Mouse (Mus musculus): ENCODE measurements around the gene Rai14.

Rai14 gene

GRCm38 (mm10) chr15:10714409-10715138 is at the start of gene Rai14:
Gene Rai14, minus strand, starts transcription at chr15:10714624.
- DNase-seq: peak; percentile 41 to 45

GRCm38 (mm10) chr15:10761441-10761840 is 47.0 kb upstream of the Rai14 start:
- peak; percentile 11 to 18 for DNase-seq

- peak; percentile 9 to 36 for DNase-seq
Measured at GRCm38 (mm10) chr15:10760006-10760405, 45.6 kb upstream of the Rai14 start.

GRCm38 (mm10) chr15:10759440-10759839 is 45.0 kb upstream of the Rai14 start:
- no peak for DNase-seq

- DNase-seq: no peak
Measured at GRCm38 (mm10) chr15:10758808-10759207, 44.4 kb upstream of the Rai14 start.

- DNase-seq: no peak
Measured at GRCm38 (mm10) chr15:10751141-10751540, 36.7 kb upstream of the Rai14 start.

- no peak for DNase-seq
Measured at GRCm38 (mm10) chr15:10750339-10750738, 35.9 kb upstream of the Rai14 start.

GRCm38 (mm10) chr15:10749678-10750077 is 35.3 kb upstream of the Rai14 start:
- DNase-seq: no peak

- no peak for DNase-seq
Measured at GRCm38 (mm10) chr15:10747638-10748037, 33.2 kb upstream of the Rai14 start.

- DNase-seq: no peak
Measured at GRCm38 (mm10) chr15:10747226-10747625, 32.8 kb upstream of the Rai14 start.

GRCm38 (mm10) chr15:10746303-10747051 is 32.1 kb upstream of the Rai14 start:
- DNase-seq: no peak

- no peak for DNase-seq
Measured at GRCm38 (mm10) chr15:10742441-10742840, 28.0 kb upstream of the Rai14 start.

GRCm38 (mm10) chr15:10739279-10739678 is 24.9 kb upstream of the Rai14 start:
- no peak for DNase-seq

GRCm38 (mm10) chr15:10738354-10739142 is 24.1 kb upstream of the Rai14 start:
- DNase-seq: no peak

- DNase-seq: no peak
Measured at GRCm38 (mm10) chr15:10735948-10736347, 21.5 kb upstream of the Rai14 start.

GRCm38 (mm10) chr15:10735216-10735615 is 20.8 kb upstream of the Rai14 start:
- DNase-seq: no peak

GRCm38 (mm10) chr15:10731398-10731797 is 17.0 kb upstream of the Rai14 start:
- no peak for DNase-seq

- DNase-seq: no peak
Measured at GRCm38 (mm10) chr15:10726272-10726671, 11.8 kb upstream of the Rai14 start.

- DNase-seq: no peak
Measured at GRCm38 (mm10) chr15:10724857-10725256, 10.4 kb upstream of the Rai14 start.

- no peak for DNase-seq
Measured at GRCm38 (mm10) chr15:10723507-10723906, 9.1 kb upstream of the Rai14 start.

- DNase-seq: no peak
Measured at GRCm38 (mm10) chr15:10722629-10723339, 8.4 kb upstream of the Rai14 start.

GRCm38 (mm10) chr15:10721259-10721781 is 6.9 kb upstream of the Rai14 start:
- DNase-seq: no peak

All from cerebellum, postnatal 14 days (tissue).